Mouse (Mus musculus): ENCODE results near the gene Ccnk. TPM values are rescaled to one million over a fixed set of nuclear protein-coding genes. Genes with fewer than 3 reads are reported as not detected.

Gene Ccnk
- polyA plus RNA-seq, 1 experiment, result 23.6 TPM

DNA sequence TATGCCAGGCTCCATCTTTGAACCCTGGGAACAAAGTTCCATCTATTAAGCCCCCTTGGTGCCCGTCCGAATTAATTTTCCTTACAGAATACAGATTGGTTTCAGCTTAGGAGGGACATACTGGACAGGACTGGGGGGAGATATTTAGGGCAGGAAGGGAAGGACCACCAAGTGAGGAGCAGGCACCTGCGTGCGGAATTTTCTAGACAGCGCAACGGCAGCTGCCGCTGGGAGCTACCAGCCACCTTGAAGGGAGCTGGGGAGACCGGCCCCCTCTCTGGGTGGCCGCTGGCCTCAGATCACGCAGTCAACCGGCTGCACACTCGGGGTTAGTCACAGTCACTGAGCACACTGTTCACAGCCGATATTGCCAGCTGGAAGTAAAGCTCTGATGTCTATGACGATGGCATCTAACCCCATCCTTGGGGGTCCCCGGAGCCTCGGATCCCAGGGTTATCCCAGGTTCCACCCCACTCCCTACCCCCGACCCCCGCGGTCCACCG is 62.9 kb downstream of the Ccnk start:
- TF ChIP-seq MYOD1 (IDR thresholded peaks at IDR 0.05; ENCODE audit: control insufficient read depth, insufficient read length, low read depth), result no peak
- no peak for TF ChIP-seq CEBPB (IDR thresholded peaks at IDR 0.05; ENCODE audit: low read depth)
- no peak for TF ChIP-seq MYOG (IDR thresholded peaks at IDR 0.05; ENCODE audit: control insufficient read depth, extremely low read depth, insufficient read length)
- no peak for TF ChIP-seq CTCF (IDR thresholded peaks at IDR 0.05; ENCODE audit: control insufficient read depth, insufficient read depth, insufficient read length)
- TF ChIP-seq MAX (IDR thresholded peaks at IDR 0.05), result no peak
- TF ChIP-seq USF1 (IDR thresholded peaks at IDR 0.05; ENCODE audit: low read depth), result no peak
- no peak for TF ChIP-seq FOSL1 (IDR thresholded peaks at IDR 0.05; ENCODE audit: insufficient read depth, low read length, poor library complexity, severe bottlenecking)
- no peaks in the 10 kb centered on the region for H3K27me3 ChIP-seq (ENCODE audit: control insufficient read depth, insufficient read depth, insufficient read length)

DNA sequence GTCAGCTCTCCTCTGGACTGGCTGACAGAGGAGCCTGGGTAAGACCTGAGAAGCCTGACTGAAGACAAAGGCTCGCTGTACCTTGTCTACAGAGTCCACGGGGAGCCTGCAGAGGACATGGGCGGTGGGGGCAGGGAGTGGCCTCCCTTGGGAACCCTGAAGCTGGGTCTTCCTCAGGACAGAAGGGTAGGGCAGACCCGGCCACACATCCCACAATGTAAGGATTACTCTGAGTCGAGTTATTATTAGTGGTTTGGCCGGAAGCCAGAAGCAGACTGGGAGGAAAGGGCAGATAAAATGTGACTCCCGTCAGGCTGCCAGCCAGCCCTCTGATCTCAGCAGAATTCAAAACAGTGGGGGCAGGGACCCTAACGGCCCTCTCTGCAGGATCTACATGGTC is 65.4 kb downstream of the Ccnk start:
- TF ChIP-seq MAX (IDR thresholded peaks at IDR 0.05), result no peak
- Histone ChIP-seq H3K27me3 (ENCODE audit: control insufficient read depth, insufficient read depth, insufficient read length) (no peaks in the 10 kb centered on the region), H3K36me3 (ENCODE audit: control insufficient read depth, insufficient read depth) (no peaks in the 10 kb centered on the region), H3K79me2 (ENCODE audit: control insufficient read depth, insufficient read depth) (no peaks in the 10 kb centered on the region), H3ac (ENCODE audit: control insufficient read depth, insufficient read length, low read depth) (no peak overlapping the region), H3K79me3 (ENCODE audit: low read depth) (no peaks in the 10 kb centered on the region), H3K4me3 (ENCODE audit: insufficient read depth, poor library complexity, severe bottlenecking) (no peak overlapping the region)

More for the DNA sequence above, 62.9 kb downstream of the Ccnk start:
- Histone ChIP-seq H3K36me3 (ENCODE audit: control insufficient read depth, insufficient read depth) (no peaks in the 10 kb centered on the region), H3K79me3 (ENCODE audit: low read depth) (no peaks in the 10 kb centered on the region), H3K79me2 (ENCODE audit: control insufficient read depth, insufficient read depth) (no peaks in the 10 kb centered on the region), H3K4me3 (ENCODE audit: insufficient read depth, poor library complexity, severe bottlenecking) (no peak overlapping the region), H3ac (ENCODE audit: control insufficient read depth, insufficient read length, low read depth) (no peak overlapping the region)

DNA sequence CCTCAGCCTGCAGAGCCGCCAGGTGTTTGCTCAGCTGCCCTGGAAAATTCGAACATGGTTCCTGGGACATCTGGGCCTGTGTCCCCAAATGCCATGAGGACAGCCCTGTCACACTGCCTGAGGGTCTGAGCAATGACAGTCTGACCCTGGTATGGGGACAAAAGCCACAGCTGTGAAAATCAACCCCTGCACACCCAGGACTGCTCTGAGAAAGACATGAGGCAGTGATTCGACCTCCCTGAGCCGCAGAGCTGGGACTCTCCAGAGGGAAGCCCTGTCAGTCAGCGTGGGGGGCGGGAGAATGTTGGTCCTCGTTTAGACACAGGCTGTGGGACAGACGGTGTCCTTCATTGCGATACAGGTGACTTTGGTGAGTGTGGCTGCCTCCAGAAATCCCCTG is 66.2 kb downstream of the Ccnk start:
- Histone ChIP-seq H3K36me3 (ENCODE audit: control insufficient read depth, insufficient read depth) (no peaks in the 10 kb centered on the region), H3K79me3 (ENCODE audit: low read depth) (no peaks in the 10 kb centered on the region), H3K27me3 (ENCODE audit: control insufficient read depth, insufficient read depth, insufficient read length) (no peaks in the 10 kb centered on the region), H3K79me2 (ENCODE audit: control insufficient read depth, insufficient read depth) (no peaks in the 10 kb centered on the region), H3K4me3 (ENCODE audit: insufficient read depth, poor library complexity, severe bottlenecking) (no peak overlapping the region), H3ac (ENCODE audit: control insufficient read depth, insufficient read length, low read depth) (no peak overlapping the region)
- TF ChIP-seq FOSL1 (IDR thresholded peaks at IDR 0.05; ENCODE audit: insufficient read depth, low read length, poor library complexity, severe bottlenecking), result no peak
- TF ChIP-seq USF1 (IDR thresholded peaks at IDR 0.05; ENCODE audit: low read depth), result no peak
- no peak for TF ChIP-seq CTCF (IDR thresholded peaks at IDR 0.05; ENCODE audit: control insufficient read depth, insufficient read depth, insufficient read length)
- no peak for TF ChIP-seq MYOG (IDR thresholded peaks at IDR 0.05; ENCODE audit: control insufficient read depth, extremely low read depth, insufficient read length)

DNA sequence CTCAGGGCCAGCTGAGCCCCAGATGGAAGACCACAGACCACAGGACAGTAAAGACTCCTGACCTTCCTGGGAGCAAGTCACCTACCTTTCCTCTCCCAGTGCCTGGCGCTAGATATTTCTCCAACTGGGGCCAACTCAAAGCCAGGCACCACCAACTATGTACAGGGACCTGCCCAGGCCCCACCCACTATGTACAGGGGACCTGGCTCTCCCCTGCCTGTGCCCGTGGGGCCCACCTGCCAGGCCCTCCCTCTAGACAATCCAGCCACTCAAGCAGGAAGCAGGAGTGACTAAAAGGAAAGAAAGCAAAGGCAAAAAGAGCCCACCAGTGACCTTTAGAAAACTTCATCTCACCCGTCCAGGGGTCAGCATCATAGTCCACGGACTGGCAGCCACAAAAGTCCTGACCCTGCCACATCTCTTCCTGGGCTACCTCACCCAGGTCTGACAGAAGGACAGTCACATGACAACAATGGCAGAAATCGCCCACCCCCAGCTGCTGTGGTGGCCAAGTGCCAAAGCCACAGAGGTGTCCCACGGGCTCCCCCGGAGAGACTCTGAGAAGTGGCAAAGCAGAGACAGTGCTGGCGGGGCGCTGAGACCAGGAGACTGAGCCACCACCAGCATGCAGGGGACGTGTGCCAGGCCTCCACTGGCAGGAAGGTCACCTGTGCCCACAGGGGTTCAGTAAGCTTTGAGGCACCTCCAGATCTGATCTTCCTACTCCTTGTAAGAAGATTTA is 67.6 kb downstream of the Ccnk start:
- Histone ChIP-seq H3ac (ENCODE audit: control insufficient read depth, insufficient read length, low read depth) (no peak overlapping the region), H3K79me3 (ENCODE audit: low read depth) (no peaks in the 10 kb centered on the region), H3K36me3 (ENCODE audit: control insufficient read depth, insufficient read depth) (no peaks in the 10 kb centered on the region), H3K4me3 (ENCODE audit: insufficient read depth, poor library complexity, severe bottlenecking) (no peak overlapping the region), H3K79me2 (ENCODE audit: control insufficient read depth, insufficient read depth) (no peaks in the 10 kb centered on the region), H3K27me3 (ENCODE audit: control insufficient read depth, insufficient read depth, insufficient read length) (no peaks in the 10 kb centered on the region)
- TF ChIP-seq USF1 (IDR thresholded peaks at IDR 0.05; ENCODE audit: low read depth) (no peak), MAX (IDR thresholded peaks at IDR 0.05) (no peak), CTCF (IDR thresholded peaks at IDR 0.05; ENCODE audit: control insufficient read depth, insufficient read depth, insufficient read length) (no peak), CEBPB (IDR thresholded peaks at IDR 0.05; ENCODE audit: low read depth) (no peak), MYOG (IDR thresholded peaks at IDR 0.05; ENCODE audit: control insufficient read depth, extremely low read depth, insufficient read length) (no peak), FOSL1 (IDR thresholded peaks at IDR 0.05; ENCODE audit: insufficient read depth, low read length, poor library complexity, severe bottlenecking) (no peak), MYOD1 (IDR thresholded peaks at IDR 0.05; ENCODE audit: control insufficient read depth, insufficient read length, low read depth) (no peak)

DNA sequence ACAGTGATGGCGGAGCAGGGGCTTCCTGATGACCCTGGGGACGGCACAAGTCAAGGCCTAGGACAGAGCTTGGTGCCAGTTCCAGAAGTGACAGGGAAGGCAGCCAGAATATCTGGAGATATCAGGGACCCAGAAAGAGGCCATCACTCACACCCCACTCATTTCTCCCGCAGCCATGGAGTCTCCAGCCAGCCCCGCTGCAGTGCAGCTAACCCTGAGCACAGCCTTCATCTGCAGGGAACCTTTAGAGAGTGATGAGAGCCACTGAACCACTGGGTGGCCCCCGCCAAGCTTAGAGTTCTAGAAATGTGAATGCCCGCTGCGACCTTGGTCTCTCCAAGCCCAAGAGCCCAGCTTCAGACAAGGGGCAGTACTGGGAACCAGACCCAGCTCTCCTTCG is 69.6 kb downstream of the Ccnk start:
- Histone ChIP-seq H3K79me3 (ENCODE audit: low read depth) (no peaks in the 10 kb centered on the region), H3K4me3 (ENCODE audit: insufficient read depth, poor library complexity, severe bottlenecking) (no peak overlapping the region), H3K27me3 (ENCODE audit: control insufficient read depth, insufficient read depth, insufficient read length) (no peaks in the 10 kb centered on the region), H3K36me3 (ENCODE audit: control insufficient read depth, insufficient read depth) (no peaks in the 10 kb centered on the region), H3ac (ENCODE audit: control insufficient read depth, insufficient read length, low read depth) (no peak overlapping the region), H3K79me2 (ENCODE audit: control insufficient read depth, insufficient read depth) (no peaks in the 10 kb centered on the region)
- TF ChIP-seq CEBPB (IDR thresholded peaks at IDR 0.05; ENCODE audit: low read depth) (no peak), MYOD1 (IDR thresholded peaks at IDR 0.05; ENCODE audit: control insufficient read depth, insufficient read length, low read depth) (no peak)

DNA sequence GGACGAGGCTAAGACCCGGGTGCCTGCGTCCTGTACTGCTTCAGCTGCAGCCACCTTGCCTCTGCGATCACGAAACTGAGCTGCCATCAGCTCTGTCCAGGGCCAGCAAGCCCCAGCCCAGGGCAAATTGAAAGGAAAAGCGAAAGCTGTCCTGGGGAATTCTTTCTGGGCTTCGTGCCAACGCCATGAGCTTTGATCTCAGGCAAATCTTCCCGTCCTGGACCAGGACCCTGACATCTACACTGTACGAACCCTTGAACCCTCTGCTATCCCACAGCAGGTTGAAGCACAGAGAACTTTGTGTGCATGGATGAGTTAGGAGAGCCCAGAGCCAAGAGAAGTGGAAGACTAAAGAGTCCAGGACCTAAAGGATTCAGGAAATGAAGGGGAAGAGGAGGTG is 70.1 kb downstream of the Ccnk start:
- Histone ChIP-seq H3K4me3 (ENCODE audit: insufficient read depth, poor library complexity, severe bottlenecking) (no peak overlapping the region), H3K27me3 (ENCODE audit: control insufficient read depth, insufficient read depth, insufficient read length) (no peaks in the 10 kb centered on the region), H3K79me3 (ENCODE audit: low read depth) (no peaks in the 10 kb centered on the region), H3ac (ENCODE audit: control insufficient read depth, insufficient read length, low read depth) (no peak overlapping the region), H3K79me2 (ENCODE audit: control insufficient read depth, insufficient read depth) (no peaks in the 10 kb centered on the region), H3K36me3 (ENCODE audit: control insufficient read depth, insufficient read depth) (no peaks in the 10 kb centered on the region)
- TF ChIP-seq MYOD1 (IDR thresholded peaks at IDR 0.05; ENCODE audit: control insufficient read depth, insufficient read length, low read depth) (no peak), FOSL1 (IDR thresholded peaks at IDR 0.05; ENCODE audit: insufficient read depth, low read length, poor library complexity, severe bottlenecking) (no peak), USF1 (IDR thresholded peaks at IDR 0.05; ENCODE audit: low read depth) (no peak), CTCF (IDR thresholded peaks at IDR 0.05; ENCODE audit: control insufficient read depth, insufficient read depth, insufficient read length) (no peak), MYOG (IDR thresholded peaks at IDR 0.05; ENCODE audit: control insufficient read depth, extremely low read depth, insufficient read length) (no peak), MAX (IDR thresholded peaks at IDR 0.05) (no peak), CEBPB (IDR thresholded peaks at IDR 0.05; ENCODE audit: low read depth) (no peak)

All from C2C12 (cell line).